Mouse (Mus musculus) MEL (cell line): ENCODE data around the gene Gls. TPM values are rescaled to one million over a fixed set of nuclear protein-coding genes. Genes with fewer than 3 reads are reported as not detected.

Source experiments
- DNase-seq: peaks from one replicate; pipeline ENCODE4 v3.0.0; 2011; ENCODE audit warnings: low read depth, low spot score
- H3K27ac ChIP-seq: 2 replicates; pipeline ENCODE4 v1.5.1; 2012; ENCODE audit warnings: low read depth, mild to moderate bottlenecking, control low read depth, low read length, moderate library complexity; ENCODE audit not compliant: control insufficient read depth
- H3K27me3 ChIP-seq, 2 experiments: fragments of 150-350 bp in 1 of 2; sonication (generic) in 1 of 2; 2 replicates each; pipeline ENCODE4 v1.6.1; 2012; ENCODE audit warnings: low read length in 2 of 2, mild to moderate bottlenecking in 2 of 2, improper control_type of control experiment in 1 of 2, moderate library complexity in 1 of 2; ENCODE audit not compliant: insufficient read depth in 2 of 2, control insufficient read depth in 1 of 2
- H3K36me3 ChIP-seq, 2 experiments: 2 replicates each; pipeline ENCODE4 v1.6.1; 2012 to 2014; ENCODE audit warnings: low read length in 2 of 2, improper control_type of control experiment in 1 of 2, inconsistent platforms in 1 of 2, mild to moderate bottlenecking in 1 of 2; ENCODE audit not compliant: insufficient read depth in 2 of 2, control insufficient read depth in 1 of 2
- H3K4me1 ChIP-seq, 2 experiments: fragments of 150-350 bp in 1 of 2; sonication (generic) in 1 of 2; 2 replicates each; pipeline ENCODE4 v1.6.1; 2012; ENCODE audit warnings: low read length in 2 of 2, improper control_type of control experiment in 1 of 2, mild to moderate bottlenecking in 1 of 2; ENCODE audit not compliant: insufficient read depth in 2 of 2, control insufficient read depth in 1 of 2
- H3K4me3 ChIP-seq, 2 experiments: fragments of 150-350 bp in 1 of 2; sonication (generic) in 1 of 2; 2 replicates each; pipeline ENCODE4 v1.5.1; 2012; ENCODE audit warnings: low read depth in 2 of 2, low read length in 2 of 2, mild to moderate bottlenecking in 2 of 2, moderate library complexity in 2 of 2, control low read depth in 1 of 2, improper control_type of control experiment in 1 of 2; ENCODE audit not compliant: control insufficient read depth in 1 of 2, insufficient read depth in 1 of 2
- H3K79me2 ChIP-seq: 2 replicates; pipeline ENCODE4 v1.6.1; 2012; ENCODE audit warnings: mild to moderate bottlenecking, low read length, moderate library complexity; ENCODE audit not compliant: control insufficient read depth, poor library complexity, insufficient read depth
- H3K9ac ChIP-seq: 2 replicates; pipeline ENCODE4 v1.6.1; 2012; ENCODE audit warnings: low read depth, mild to moderate bottlenecking, control low read depth, low read length, moderate library complexity; ENCODE audit not compliant: control insufficient read depth, poor library complexity, severe bottlenecking
- H3K9me3 ChIP-seq: fragments of 150-350 bp; sonication (generic); replicated peaks from 2 replicates; pipeline ENCODE4 v1.6.1; 2012; ENCODE audit warnings: mild to moderate bottlenecking, low read length, improper control_type of control experiment, moderate library complexity; ENCODE audit not compliant: insufficient read depth
- BHLHE40 ChIP-seq: IDR thresholded peaks from 2 replicates; pipeline ENCODE4 v1.6.1; 2012; ENCODE audit warnings: low read depth, mild to moderate bottlenecking, inconsistent platforms, low read length, improper control_type of control experiment, borderline replicate concordance
- CHD1 ChIP-seq: IDR thresholded peaks from 2 replicates; pipeline ENCODE4 v1.6.1; 2012; ENCODE audit warnings: low read depth, mild to moderate bottlenecking, inconsistent platforms, low read length, improper control_type of control experiment
- CHD2 ChIP-seq: IDR thresholded peaks from 2 replicates; pipeline ENCODE4 v1.6.1; 2011; ENCODE audit warnings: low read length, improper control_type of control experiment
- CTCF ChIP-seq, 3 experiments: IDR thresholded peaks in 2 of 3; conservative IDR thresholded peaks in 1 of 3; 2 replicates each; pipeline ENCODE4 v1.5.1; 2011 to 2012; ENCODE audit warnings: low read length in 3 of 3, low read depth in 2 of 3, mild to moderate bottlenecking in 2 of 3, improper control_type of control experiment in 1 of 3, inconsistent platforms in 1 of 3, mixed read lengths in 1 of 3, moderate library complexity in 1 of 3; ENCODE audit not compliant: control insufficient read depth in 1 of 3, insufficient read depth in 1 of 3, poor library complexity in 1 of 3, severe bottlenecking in 1 of 3
- ETS1 ChIP-seq: IDR thresholded peaks from 2 replicates; pipeline ENCODE4 v1.6.1; 2012; ENCODE audit warnings: low read depth, mild to moderate bottlenecking, inconsistent platforms, low read length, improper control_type of control experiment, moderate library complexity
- GABPA ChIP-seq: IDR thresholded peaks from 2 replicates; pipeline ENCODE4 v1.6.1; 2012; ENCODE audit warnings: low read depth, mild to moderate bottlenecking, inconsistent platforms, low read length, improper control_type of control experiment, moderate library complexity
- HCFC1 ChIP-seq: IDR thresholded peaks from 2 replicates; pipeline ENCODE4 v1.6.1; 2012; ENCODE audit warnings: low read depth, mild to moderate bottlenecking, inconsistent platforms, low read length, improper control_type of control experiment, moderate library complexity
- JUND ChIP-seq: IDR thresholded peaks from 2 replicates; pipeline ENCODE4 v1.6.1; 2011; ENCODE audit warnings: low read depth, mild to moderate bottlenecking, improper control_type of control experiment, low read length
- KAT2A ChIP-seq: conservative IDR thresholded peaks from 2 replicates; pipeline ENCODE4 v1.6.1; 2012; ENCODE audit warnings: low read depth, low read length, improper control_type of control experiment, inconsistent platforms
- MAFK ChIP-seq: IDR thresholded peaks from 2 replicates; pipeline ENCODE4 v1.6.1; 2011; ENCODE audit warnings: low read depth, mild to moderate bottlenecking, low read length, improper control_type of control experiment, borderline replicate concordance
- NELFE ChIP-seq: IDR thresholded peaks from 2 replicates; pipeline ENCODE4 v1.6.1; 2011; ENCODE audit warnings: low read depth, low read length, improper control_type of control experiment
- NRF1 ChIP-seq: IDR thresholded peaks from 2 replicates; pipeline ENCODE4 v1.6.1; 2014; ENCODE audit warnings: low read depth, mild to moderate bottlenecking, inconsistent platforms, low read length, improper control_type of control experiment, moderate library complexity; ENCODE audit not compliant: poor library complexity, insufficient read depth, severe bottlenecking
- POLR2AphosphoS2 ChIP-seq: IDR thresholded peaks from 2 replicates; pipeline ENCODE4 v1.6.1; 2011; ENCODE audit warnings: low read length, improper control_type of control experiment
- RCOR1 ChIP-seq: IDR thresholded peaks from 2 replicates; pipeline ENCODE4 v1.6.1; 2012; ENCODE audit warnings: low read depth, mild to moderate bottlenecking, inconsistent platforms, low read length, improper control_type of control experiment
- SMC3 ChIP-seq: IDR thresholded peaks from 2 replicates; pipeline ENCODE4 v1.6.1; 2011; ENCODE audit warnings: low read depth, low read length, improper control_type of control experiment
- TAL1 ChIP-seq: IDR thresholded peaks from 2 replicates; pipeline ENCODE4 v1.6.1; 2012; ENCODE audit warnings: mild to moderate bottlenecking, inconsistent platforms, low read length, moderate library complexity, mixed read lengths
- UBTF ChIP-seq: IDR thresholded peaks from 2 replicates; pipeline ENCODE4 v1.6.1; 2012; ENCODE audit warnings: low read depth, mild to moderate bottlenecking, inconsistent platforms, low read length, improper control_type of control experiment, moderate library complexity, borderline replicate concordance; ENCODE audit not compliant: insufficient read depth
- USF2 ChIP-seq, 2 experiments: IDR thresholded peaks; 2 replicates each; pipeline ENCODE4 v1.6.1; 2011 to 2012; ENCODE audit warnings: improper control_type of control experiment in 2 of 2, low read length in 2 of 2, borderline replicate concordance in 1 of 2, inconsistent platforms in 1 of 2, low read depth in 1 of 2, mild to moderate bottlenecking in 1 of 2; ENCODE audit not compliant: insufficient read depth in 1 of 2
- ZMIZ1 ChIP-seq: IDR thresholded peaks from 2 replicates; pipeline ENCODE4 v1.6.1; 2012; ENCODE audit warnings: low read depth, mild to moderate bottlenecking, inconsistent platforms, low read length, improper control_type of control experiment, moderate library complexity
- ZNF384 ChIP-seq: IDR thresholded peaks from 2 replicates; pipeline ENCODE4 v1.6.1; 2012; ENCODE audit warnings: low read depth, mild to moderate bottlenecking, inconsistent platforms, low read length, improper control_type of control experiment
- polyA plus RNA-seq, 2 experiments: library from polyadenylated mRNA; stranded (reverse) in 1 of 2; unstranded in 1 of 2; fragments of >175 nt in 1 of 2; fragments of >200 nt in 1 of 2; gene quantifications; 2 replicates each; pipeline versions ENCODE4 v1.2.1 to v1.2.4; 2012; ENCODE audit warnings: low replicate concordance in 2 of 2, low read depth in 1 of 2; ENCODE audit not compliant: insufficient read length in 2 of 2, insufficient read depth in 1 of 2, missing spikeins in 1 of 2
- total RNA-seq: library from RNA; depleted of rRNA; stranded (reverse); fragments of 300-350 nt; gene quantifications from 2 replicates; pipeline ENCODE4 v1.2.3, GENCODE M21; 2012

The Gls gene
- total and polyA plus RNA-seq, 3 experiments = 57.2 to 121 (median 91.9) TPM

GRCm38 (mm10) chr1:52265886-52266516, 33.0 kb upstream of the Gls start:
- Histone ChIP-seq H3K9ac (no peak overlapping the region), H3K79me2 (no peaks in the 10 kb centered on the region), H3K36me3 (no peaks in the 10 kb centered on the region), H3K4me1 (no peaks in the 10 kb centered on the region), H3K27me3 (peaks cover 8 to 12% of the 10 kb centered on the region in 2 experiments; a peak in 3 of 4 replicates), H3K9me3 (no peaks in the 10 kb centered on the region), H3K4me3 (no peak overlapping the region), H3K27ac (no peak overlapping the region)
- TF ChIP-seq NRF1 = no peak
- TF ChIP-seq CTCF (IDR thresholded peaks at IDR 0.05 in 2 of 3, conservative IDR thresholded peaks at IDR 0.05 in 1 of 3; ENCODE audit: control insufficient read depth in 1 of 3, insufficient read depth in 1 of 3, low read depth in 2 of 3, low read length in 3 of 3, poor library complexity in 1 of 3, severe bottlenecking in 1 of 3) = no peak
- no peak for TF ChIP-seq POLR2AphosphoS2
- TF ChIP-seq ETS1 = no peak
- TF ChIP-seq ZMIZ1 = no peak
- no peak for TF ChIP-seq SMC3
- no peak for TF ChIP-seq JUND
- TF ChIP-seq USF2 (IDR thresholded peaks at IDR 0.05; ENCODE audit: borderline replicate concordance in 1 of 2, insufficient read depth in 1 of 2, low read depth in 1 of 2, low read length in 2 of 2) = no peak
- TF ChIP-seq MAFK = no peak
- no peak for TF ChIP-seq TAL1
- TF ChIP-seq GABPA = no peak
- no peak for TF ChIP-seq HCFC1
- no peak for TF ChIP-seq ZNF384
- TF ChIP-seq NELFE = no peak
- no peak for TF ChIP-seq UBTF
- TF ChIP-seq KAT2A = no peak
- no peak for TF ChIP-seq CHD2
- no peak for TF ChIP-seq RCOR1
- no peak for DNase-seq

DNA sequence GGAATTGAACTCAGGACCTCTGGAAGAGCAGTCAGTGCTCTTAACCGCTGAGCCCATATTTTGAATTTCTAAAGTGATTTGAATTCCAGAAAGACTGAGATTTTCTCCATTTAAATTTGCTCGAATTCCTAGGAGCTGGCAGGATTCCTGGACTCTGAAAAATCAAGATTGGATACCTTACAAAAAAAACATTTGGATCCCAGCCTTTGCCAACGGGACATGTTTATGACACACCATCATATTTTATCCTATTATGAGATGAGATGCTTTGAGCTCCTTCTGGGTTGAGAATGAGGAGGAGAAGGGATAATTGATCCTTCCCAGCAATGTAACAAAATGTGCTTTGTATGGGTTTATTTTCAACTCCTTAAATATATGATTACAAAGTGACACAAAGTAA, 31.3 kb upstream of the Gls start:
- Histone ChIP-seq H3K27me3 (peaks cover 8 to 12% of the 10 kb centered on the region in 2 experiments; a peak in 3 of 4 replicates), H3K9me3 (no peaks in the 10 kb centered on the region), H3K79me2 (no peaks in the 10 kb centered on the region), H3K27ac (no peak overlapping the region), H3K4me1 (no peaks in the 10 kb centered on the region), H3K9ac (no peak overlapping the region), H3K36me3 (no peaks in the 10 kb centered on the region), H3K4me3 (no peak overlapping the region)
- TF ChIP-seq POLR2AphosphoS2 (no peak), BHLHE40 (no peak), CHD1 (no peak)
- no peak for DNase-seq
